In the genomic region with DNA sequence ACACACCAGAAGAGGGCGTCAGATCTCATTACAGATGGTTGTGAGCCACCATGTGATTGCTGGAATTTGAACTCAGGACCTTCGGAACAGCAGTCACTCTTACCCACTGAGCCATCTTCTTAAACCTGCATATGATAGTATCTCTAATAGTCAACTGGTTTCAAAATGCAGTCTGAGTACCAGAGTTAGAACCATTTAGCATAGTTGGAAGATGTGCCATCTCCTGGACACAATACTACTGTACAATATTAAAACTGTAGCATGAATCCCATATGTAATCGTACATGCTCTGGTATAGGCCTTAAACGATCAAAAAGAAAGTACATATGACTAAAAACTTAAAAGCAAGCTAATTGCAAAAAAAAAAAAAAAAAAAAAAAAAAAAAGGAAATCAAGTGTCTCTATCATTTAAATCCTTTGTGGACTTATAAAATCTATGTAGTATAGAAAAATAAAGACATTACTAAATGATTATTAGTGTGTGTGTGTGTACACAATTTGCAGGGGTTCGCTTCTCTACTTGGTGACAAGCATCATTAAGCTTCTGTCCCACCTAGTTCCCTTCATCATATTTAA, we compare ENCODE assay signal across 8 mouse cellular contexts. TPM values are rescaled to one million over a fixed set of nuclear protein-coding genes. Genes with fewer than 3 reads are reported as not detected.
DNase-seq lines count a peak whose midpoint lies in the region; ATAC-seq and TF ChIP-seq lines count a peak whose summit lies in the region.

No protein-coding gene starts in this region.

- peaks cover 9% of the 10 kb centered on the region for H3K4me1 ChIP-seq in lung, embryonic 15.5 days
- peaks cover 15% of the 10 kb centered on the region for H3K4me1 ChIP-seq in heart, embryonic 16.5 days (ENCODE audit: control insufficient read depth, insufficient read depth, low read length)

- peaks cover 27% of the 10 kb centered on the region for H3K79me2 ChIP-seq in macrophage (ENCODE audit: inconsistent target)

- peaks cover 9% of the 10 kb centered on the region for H3K36me3 ChIP-seq in lung, embryonic 15.5 days
- peaks cover 9% of the 10 kb centered on the region; the same call in 1 of the 2 replicates for H3K36me3 ChIP-seq in heart, embryonic 16.5 days (ENCODE audit: control insufficient read depth, insufficient read depth)
- no peaks in the 10 kb centered on the region for H3K36me3 ChIP-seq in macrophage (ENCODE audit: inconsistent target)

- no peak for DNase-seq in lung, postnatal 10 days
- DNase-seq in brain, embryonic 14.5 days (ENCODE audit: low read depth): peak; percentile 15
- no peak for DNase-seq in frontal cortex, postnatal 25 days (ENCODE audit: low spot score in 2 of 2)
- no peak for DNase-seq in thymus, adult 18-20 months

- H3K9me3 ChIP-seq in lung, embryonic 15.5 days: no peaks in the 10 kb centered on the region
- no peaks in the 10 kb centered on the region for H3K9me3 ChIP-seq in heart, embryonic 16.5 days (replicated peaks; ENCODE audit: control insufficient read depth, low read length)

- H3K4me3 ChIP-seq in lung, embryonic 15.5 days: peak overlapping the region; percentile 83
- peak overlapping the region; percentile 93 for H3K4me3 ChIP-seq in heart, embryonic 16.5 days (ENCODE audit: low read length)
- peak overlapping the region; percentile 69 for H3K4me3 ChIP-seq in macrophage (ENCODE audit: inconsistent target)

- TF ChIP-seq CTCF in brain, embryonic 14.5 days (IDR thresholded peaks at IDR 0.05; ENCODE audit: borderline replicate concordance, extremely low read depth, insufficient read depth, insufficient read length): no peak

- peak overlapping the region; percentile 91 for H3K27ac ChIP-seq in lung, embryonic 15.5 days
- peak overlapping the region; percentile 93 for H3K27ac ChIP-seq in heart, embryonic 16.5 days (ENCODE audit: low read length)
- H3K27ac ChIP-seq in macrophage: no peak overlapping the region; the same call in 1 of the 2 replicates

- TF ChIP-seq POLR2A in brain, embryonic 14.5 days (IDR thresholded peaks at IDR 0.05; ENCODE audit: borderline replicate concordance, extremely low read depth, insufficient read depth, insufficient read length, poor library complexity, severe bottlenecking): no peak

- peak overlapping the region; percentile 43 for H3K9ac ChIP-seq in lung, embryonic 15.5 days
- H3K9ac ChIP-seq in heart, embryonic 16.5 days (ENCODE audit: low read length): peak overlapping the region; percentile 76

- ATAC-seq in lung, embryonic 15.5 days (ENCODE audit: borderline replicate concordance, extremely low read depth, low FRiP score, low TSS enrichment): no peak
- no peak for ATAC-seq in heart, embryonic 16.5 days (replicated peaks; ENCODE audit: extremely low read depth, insufficient read depth, low FRiP score)
- ATAC-seq in activated CD4-positive, CD25-positive, alpha-beta regulatory T cell, adult 4 months: no peak

- 69% methylated on average over 5 of the region's 5 CpGs for WGBS in lung, embryonic 15.5 days
- WGBS in heart, embryonic 16.5 days: 69% methylated on average over 5 of the region's 5 CpGs
- 65% methylated on average over 5 of the region's 5 CpGs for WGBS in macrophage (ENCODE audit: missing documents)

- no peaks in the 10 kb centered on the region for H3K27me3 ChIP-seq in lung, embryonic 15.5 days
- no peaks in the 10 kb centered on the region for H3K27me3 ChIP-seq in heart, embryonic 16.5 days (ENCODE audit: control insufficient read depth, insufficient read depth, low read length)

- peak overlapping the region; percentile 64 for H3K4me2 ChIP-seq in lung, embryonic 15.5 days
- peak overlapping the region; percentile 84 for H3K4me2 ChIP-seq in heart, embryonic 16.5 days (ENCODE audit: low read depth, low read length)

RNA-seq across cellular contexts. Expression of gene Mad2l1, which starts 0.7 kb away (rescaled TPM):
- polyA plus RNA-seq in lung, embryonic 15.5 days (2015; fragmentation: Nextera tagmentation; extraction: Ambion mirVana): 143 and 144 TPM in 2 replicates
- polyA plus RNA-seq in brain, embryonic 14.5 days (2012; rRNA removed): 24.3 and 40.0 TPM in 2 replicates
- polyA plus RNA-seq in heart, embryonic 16.5 days (2015; fragmentation: Nextera tagmentation; extraction: Ambion mirVana): 65.4 and 73.3 TPM in 2 replicates
- 100 to 1,000 TPM in 1 of 26 experiments, 10 to 100 TPM in 22, 1 to 10 TPM in 3; 7.3 to 116 (median 26.4) TPM for total RNA-seq in macrophage (2018; cell fraction: chromatin; rRNA removed)
- total RNA-seq in macrophage (2018; cell fraction: cytosol; rRNA removed): 10 to 100 TPM in 25 of 26 experiments, 1 to 10 TPM in 1; 9.5 to 38.3 (median 14.3) TPM
- 10 to 100 TPM; 11.9 to 68.6 (median 32.4) TPM for total RNA-seq in macrophage (2018; cell fraction: nucleus; rRNA removed)
- 8.4 to 27.7 TPM (median 26.6 TPM) in 3 replicates for polyA plus RNA-seq in macrophage (2018)
- 10 to 100 TPM; 39.9 to 50.4 TPM for polyA plus RNA-seq in activated CD4-positive, CD25-positive, alpha-beta regulatory T cell, adult 4 months (2017; shearing (Covaris generic))

RNA-seq across cellular contexts. Expression of gene Vmn1r32, which starts 25.4 kb away (rescaled TPM):
- polyA plus RNA-seq in lung, embryonic 15.5 days (2015; fragmentation: Nextera tagmentation; extraction: Ambion mirVana): 0.07 TPM in 1 of 2 replicates, not detected in the other
- not detected in 2 replicates for polyA plus RNA-seq in brain, embryonic 14.5 days (2012; rRNA removed)
- polyA plus RNA-seq in heart, embryonic 16.5 days (2015; fragmentation: Nextera tagmentation; extraction: Ambion mirVana): not detected in 2 replicates
- total RNA-seq in macrophage (2018; cell fraction: chromatin; rRNA removed): not detected
- not detected for total RNA-seq in macrophage (2018; cell fraction: cytosol; rRNA removed)
- total RNA-seq in macrophage (2018; cell fraction: nucleus; rRNA removed): not detected
- polyA plus RNA-seq in macrophage (2018): not detected in 3 replicates
- not detected for polyA plus RNA-seq in activated CD4-positive, CD25-positive, alpha-beta regulatory T cell, adult 4 months (2017; shearing (Covaris generic))
